Mouse (Mus musculus) kidney, embryonic 16.5 days (tissue): ENCODE data around the gene Tnnc2. TPM values are rescaled to one million over a fixed set of nuclear protein-coding genes. Genes with fewer than 3 reads are reported as not detected.

Experiments
- ATAC-seq: fragments of 200-750 bp; cut with Nextera tagmentation; 2 replicates; pipeline ENCODE4 v1.8.0; 2017; ENCODE audit warnings: moderate TSS enrichment; ENCODE audit not compliant: low FRiP score, low TSS enrichment
- H3K27ac ChIP-seq: fragments of 300-500 bp; sonication (generic); 2 replicates; pipeline ENCODE4 v1.5.1; 2014; ENCODE audit warnings: low read length
- H3K27me3 ChIP-seq: fragments of 300-500 bp; sonication (generic); 2 replicates; pipeline ENCODE4 v1.6.1; 2014; ENCODE audit warnings: low read length, control low read depth, mixed read lengths; ENCODE audit not compliant: insufficient read depth
- H3K36me3 ChIP-seq: fragments of 300-500 bp; sonication (generic); 2 replicates; pipeline ENCODE4 v1.6.1; 2014; ENCODE audit warnings: low read length, control low read depth, mixed read lengths; ENCODE audit not compliant: insufficient read depth
- H3K4me1 ChIP-seq: fragments of 300-500 bp; sonication (generic); 2 replicates; pipeline ENCODE4 v1.6.1; 2014; ENCODE audit warnings: low read length, control low read depth, mixed read lengths; ENCODE audit not compliant: insufficient read depth
- H3K4me2 ChIP-seq: fragments of 300-500 bp; sonication (generic); replicated peaks from 2 replicates; pipeline ENCODE4 v1.6.1; 2014; ENCODE audit warnings: low read depth, low read length
- H3K4me3 ChIP-seq: fragments of 300-500 bp; sonication (generic); 2 replicates; pipeline ENCODE4 v1.5.1; 2014; ENCODE audit warnings: mild to moderate bottlenecking, low read length
- H3K9ac ChIP-seq: fragments of 300-500 bp; sonication (generic); replicated peaks from 2 replicates; pipeline ENCODE4 v1.6.1; 2014; ENCODE audit warnings: low read length
- H3K9me3 ChIP-seq: fragments of 300-500 bp; sonication (generic); 2 replicates; pipeline ENCODE4 v1.6.1; 2016; ENCODE audit warnings: low read length, control low read depth
- WGBS: fragments of 180-500 bp; shearing (Covaris S2); extraction: QIAGEN DNeasy Blood & Tissue Kit; methylation state at CpG from one replicate; pipeline ENCODE4 v1.1.7; 2014; 5-methylcytosine and 5-hydroxymethylcytosine counted together
- polyA plus RNA-seq: library from polyadenylated mRNA; unstranded; fragments of >200 nt; fragmentation: Nextera tagmentation; extraction: Ambion mirVana; gene quantifications from 2 replicates; pipeline ENCODE4 v1.2.1, GENCODE M21; 2015

Tnnc2 gene
- polyA plus RNA-seq, 1 experiment from 2014 or later: 22.3 TPM

DNA sequence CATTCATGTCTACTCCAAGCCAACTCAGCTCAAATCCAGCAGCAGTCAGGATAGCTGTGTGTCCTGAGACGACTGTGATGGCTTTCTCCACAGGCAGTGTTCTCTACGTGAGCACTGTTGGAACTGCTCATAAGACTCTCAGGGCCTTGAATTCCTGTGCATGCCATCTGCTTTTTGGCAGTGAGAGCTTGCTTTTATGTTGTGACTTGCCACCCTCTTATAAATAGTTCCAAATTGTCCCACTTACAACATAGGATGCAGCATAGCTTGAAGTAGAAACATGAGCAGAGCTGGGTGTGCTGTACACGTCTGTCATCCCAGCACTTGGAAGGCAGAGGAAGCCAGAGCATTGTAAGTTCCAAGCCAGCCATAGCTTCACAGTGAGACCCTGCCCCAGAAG is 13.9 kb downstream of the Tnnc2 start:
- Histone ChIP-seq H3K4me1 (peaks cover 9% of the 10 kb centered on the region), H3K27me3 (no peaks in the 10 kb centered on the region), H3K36me3 (peaks cover 55% of the 10 kb centered on the region), H3K9me3 (no peaks in the 10 kb centered on the region), H3K4me3 (no peak overlapping the region), H3K27ac (no peak overlapping the region), H3K4me2 (no peak overlapping the region), H3K9ac (no peak overlapping the region)
- WGBS: 86% methylated on average over 3 of the region's 3 CpGs
- ATAC-seq: no peak

GRCm38 (mm10) chr2:164762593-164762992 is 17.2 kb downstream of the Tnnc2 start:
- WGBS: 88% methylated on average over 7 of the region's 7 CpGs
- no peak for ATAC-seq

GRCm38 (mm10) chr2:164761971-164762370 is 17.8 kb downstream of the Tnnc2 start:
- no peak for ATAC-seq
- no peak overlapping the region for H3K27ac ChIP-seq
- H3K4me3 ChIP-seq: no peak overlapping the region
- H3K4me2 ChIP-seq: no peak overlapping the region
- H3K36me3 ChIP-seq: peaks cover 83% of the 10 kb centered on the region
- H3K4me1 ChIP-seq: no peaks in the 10 kb centered on the region
- no peaks in the 10 kb centered on the region for H3K9me3 ChIP-seq
- H3K27me3 ChIP-seq: no peaks in the 10 kb centered on the region
- H3K9ac ChIP-seq: no peak overlapping the region
- 89% methylated on average over 4 of the region's 4 CpGs for WGBS

More at GRCm38 (mm10) chr2:164762593-164762992, 17.2 kb downstream of the Tnnc2 start:
- Histone ChIP-seq H3K36me3 (peaks cover 83% of the 10 kb centered on the region), H3K27me3 (no peaks in the 10 kb centered on the region), H3K4me1 (no peaks in the 10 kb centered on the region), H3K27ac (no peak overlapping the region), H3K4me2 (no peak overlapping the region), H3K4me3 (no peak overlapping the region), H3K9me3 (no peaks in the 10 kb centered on the region), H3K9ac (no peak overlapping the region)

DNA sequence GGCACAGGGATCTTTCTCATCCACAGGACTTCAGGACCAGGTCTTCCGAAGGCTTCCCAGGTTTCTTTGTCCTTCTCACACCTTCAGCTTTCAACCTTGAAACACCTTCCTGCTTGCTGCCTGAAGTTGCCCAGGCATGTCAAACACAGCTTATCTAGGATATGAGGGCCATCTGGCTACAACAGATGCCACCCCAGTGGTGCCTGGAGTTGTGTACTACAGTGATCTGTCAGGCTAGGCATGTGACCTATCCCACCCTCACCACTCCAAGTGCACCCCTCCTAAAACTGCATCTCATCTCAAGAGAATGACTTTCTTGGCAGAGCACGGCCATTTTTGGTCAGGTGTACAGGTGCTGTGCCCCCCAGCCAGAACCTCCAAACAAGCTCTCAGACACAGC is 18.3 kb downstream of the Tnnc2 start:
- peak; percentile 57; the same call in 1 of the 2 replicates for ATAC-seq

GRCm38 (mm10) chr2:164760059-164760833 is 19.5 kb downstream of the Tnnc2 start:
- no peak for ATAC-seq
- H3K9ac ChIP-seq: no peak overlapping the region
- 83% methylated on average over 4 of the region's 4 CpGs for WGBS

More for the DNA sequence above, 18.3 kb downstream of the Tnnc2 start:
- Histone ChIP-seq H3K36me3 (peaks cover 85% of the 10 kb centered on the region), H3K9ac (no peak overlapping the region), H3K4me3 (no peak overlapping the region), H3K4me2 (no peak overlapping the region), H3K9me3 (no peaks in the 10 kb centered on the region), H3K4me1 (no peaks in the 10 kb centered on the region), H3K27ac (no peak overlapping the region), H3K27me3 (no peaks in the 10 kb centered on the region)
- WGBS: 90% methylated on average over 2 of the region's 2 CpGs

DNA sequence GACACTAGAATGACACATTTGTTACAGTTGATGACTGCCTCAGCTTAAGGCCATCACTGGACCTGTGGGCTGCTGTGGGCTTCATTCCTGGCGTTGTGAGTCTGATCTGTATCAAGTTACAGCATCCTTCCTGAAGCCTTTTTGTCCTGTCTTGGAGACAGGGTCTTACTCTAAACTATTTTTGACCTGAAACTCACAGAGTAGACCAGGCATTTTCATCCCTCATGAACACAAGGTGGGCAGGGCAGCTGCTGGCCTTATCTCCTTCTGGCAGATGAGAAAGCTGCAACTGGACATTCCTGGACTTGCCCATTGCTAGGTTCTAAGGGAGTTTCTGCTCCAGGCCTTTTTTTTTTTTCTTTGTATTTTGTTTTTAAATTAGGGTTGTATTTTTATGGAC is 21.1 kb downstream of the Tnnc2 start:
- Histone ChIP-seq H3K27me3 (no peaks in the 10 kb centered on the region), H3K4me3 (no peak overlapping the region), H3K27ac (no peak overlapping the region), H3K9me3 (no peaks in the 10 kb centered on the region), H3K9ac (no peak overlapping the region), H3K4me1 (no peaks in the 10 kb centered on the region), H3K36me3 (peaks cover 95% of the 10 kb centered on the region), H3K4me2 (no peak overlapping the region)
- WGBS: 28% methylated on average over 1 of the region's 1 CpGs
- no peak for ATAC-seq

More at GRCm38 (mm10) chr2:164760059-164760833, 19.5 kb downstream of the Tnnc2 start:
- H3K27ac ChIP-seq: no peak overlapping the region
- no peak overlapping the region for H3K4me3 ChIP-seq
- H3K27me3 ChIP-seq: no peaks in the 10 kb centered on the region
- H3K4me1 ChIP-seq: no peaks in the 10 kb centered on the region
- H3K36me3 ChIP-seq: peaks cover 89% of the 10 kb centered on the region
- H3K9me3 ChIP-seq: no peaks in the 10 kb centered on the region
- H3K4me2 ChIP-seq: no peak overlapping the region

DNA sequence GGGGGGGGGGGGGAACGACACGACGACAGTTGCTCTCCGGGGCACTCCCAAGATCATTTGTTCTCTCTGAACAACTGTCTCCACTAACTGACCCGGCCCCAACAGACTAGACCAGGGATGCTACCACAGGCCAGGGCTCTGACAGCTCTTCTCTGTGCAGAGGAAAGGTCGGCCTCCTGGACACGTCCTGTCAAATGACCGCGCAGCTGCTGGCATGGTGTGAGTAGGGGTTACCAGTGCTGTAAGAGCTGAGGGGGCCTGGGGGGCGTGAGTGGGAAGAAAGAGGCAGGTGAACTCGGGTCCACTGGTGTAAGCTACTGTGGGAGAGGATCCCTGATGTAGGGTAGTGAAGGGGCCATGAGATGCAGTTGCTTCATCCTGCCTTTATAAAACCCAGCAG is 21.9 kb downstream of the Tnnc2 start:
- H3K27me3 ChIP-seq: no peaks in the 10 kb centered on the region
- no peak for ATAC-seq
- H3K36me3 ChIP-seq: peaks cover 87% of the 10 kb centered on the region
- no peaks in the 10 kb centered on the region for H3K4me1 ChIP-seq
- H3K9me3 ChIP-seq: no peaks in the 10 kb centered on the region
- no peak overlapping the region for H3K4me2 ChIP-seq
- WGBS: 82% methylated on average over 11 of the region's 11 CpGs
- H3K4me3 ChIP-seq: no peak overlapping the region
- no peak overlapping the region for H3K27ac ChIP-seq
- H3K9ac ChIP-seq: no peak overlapping the region

DNA sequence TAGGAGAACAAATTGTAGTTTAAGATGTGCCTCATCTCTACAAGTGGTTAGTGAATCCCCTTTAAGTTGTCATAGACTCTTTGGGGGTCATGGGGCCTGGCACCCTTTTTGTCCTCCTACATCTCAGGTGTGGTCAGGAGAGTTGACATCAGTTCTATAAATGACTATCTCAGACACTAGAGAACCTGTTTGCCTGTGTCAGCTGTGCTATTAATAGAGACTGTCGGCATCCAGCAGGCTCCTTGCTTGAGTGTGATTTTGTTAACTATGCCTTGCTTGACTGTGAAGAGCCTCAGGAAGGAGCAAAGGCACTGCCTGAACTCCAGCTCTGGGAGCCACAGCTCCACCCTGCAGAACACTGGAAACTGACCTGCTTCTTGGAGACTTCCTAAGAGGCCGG is 25.0 kb downstream of the Tnnc2 start:
- H3K9me3 ChIP-seq: no peaks in the 10 kb centered on the region
- H3K36me3 ChIP-seq: peaks cover 80% of the 10 kb centered on the region
- no peak overlapping the region for H3K9ac ChIP-seq
- ATAC-seq: no peak
- H3K4me2 ChIP-seq: no peak overlapping the region
- H3K4me1 ChIP-seq: no peaks in the 10 kb centered on the region
- no peak overlapping the region for H3K27ac ChIP-seq
- no peak overlapping the region for H3K4me3 ChIP-seq
- WGBS: 80% methylated on average over 2 of the region's 2 CpGs
- no peaks in the 10 kb centered on the region for H3K27me3 ChIP-seq

DNA sequence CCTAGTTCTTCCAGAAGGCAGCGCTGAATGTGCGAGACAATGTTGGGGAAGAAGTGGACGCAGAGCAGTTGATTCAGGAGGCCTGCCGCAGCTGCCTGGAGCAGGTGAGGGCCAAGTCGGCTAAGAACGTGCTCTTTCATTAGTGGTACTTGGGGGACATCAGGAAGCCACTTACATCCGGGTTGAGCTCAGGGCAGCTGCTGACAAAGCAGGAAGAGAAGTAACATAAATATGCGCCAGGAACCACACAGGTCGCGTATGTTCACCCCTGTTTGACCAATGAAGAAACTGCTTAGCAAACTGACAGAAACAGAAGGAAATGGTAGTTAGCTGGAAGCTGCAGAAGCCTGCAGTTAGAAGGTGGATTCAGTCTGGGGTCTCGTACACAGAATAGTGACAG is 25.7 kb downstream of the Tnnc2 start:
- 74% methylated on average over 11 of the region's 11 CpGs for WGBS
- H3K4me1 ChIP-seq: no peaks in the 10 kb centered on the region
- ATAC-seq: no peak

DNA sequence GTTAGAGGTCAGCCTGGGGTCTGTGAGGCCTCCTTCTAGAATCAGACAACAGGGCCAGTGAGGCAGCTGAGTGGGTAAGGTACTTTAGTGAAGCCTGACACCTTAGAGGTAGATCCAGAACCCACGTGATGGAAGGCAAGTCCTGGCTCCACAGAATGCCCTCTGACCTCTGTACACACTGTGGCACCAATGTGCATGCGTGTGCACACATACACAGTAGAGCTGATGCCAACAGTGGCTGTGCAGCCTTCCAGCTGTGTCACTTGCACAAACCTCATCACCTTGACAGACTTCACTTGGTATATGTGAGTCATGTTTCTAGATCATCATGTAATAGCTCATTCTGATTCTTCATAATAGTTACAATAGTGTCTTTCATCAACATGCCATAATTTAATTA is 27.3 kb downstream of the Tnnc2 start:
- Histone ChIP-seq H3K4me3 (no peak overlapping the region), H3K4me1 (no peaks in the 10 kb centered on the region), H3K27me3 (no peaks in the 10 kb centered on the region), H3K9ac (no peak overlapping the region), H3K4me2 (no peak overlapping the region), H3K9me3 (no peaks in the 10 kb centered on the region), H3K36me3 (peaks cover 69% of the 10 kb centered on the region), H3K27ac (no peak overlapping the region)
- 91% methylated on average over 2 of the region's 2 CpGs for WGBS
- ATAC-seq: no peak

More for the DNA sequence above, 25.7 kb downstream of the Tnnc2 start:
- Histone ChIP-seq H3K27me3 (no peaks in the 10 kb centered on the region), H3K27ac (no peak overlapping the region), H3K4me3 (no peak overlapping the region), H3K36me3 (peaks cover 77% of the 10 kb centered on the region), H3K9ac (no peak overlapping the region), H3K4me2 (no peak overlapping the region), H3K9me3 (no peaks in the 10 kb centered on the region)
